Mouse (Mus musculus) layer of hippocampus, postnatal 14 days (tissue): ENCODE results near the gene Ric1. TPM values are rescaled to one million over a fixed set of nuclear protein-coding genes. Genes with fewer than 3 reads are reported as not detected.
A peak's percentile ranks its signal among the peaks of the same experiment; 100 is the strongest.

Experiments used
- DNase-seq, 2 experiments: peaks; one replicate each; pipeline ENCODE4 v3.0.0; 2021 to 2022; ENCODE audit warnings: low spot score in 2 of 2, mixed read lengths in 1 of 2
- total RNA-seq, 2 experiments: library from RNA; stranded (reverse); gene quantifications; 2 replicates each; pipeline ENCODE4 v1.2.3; 2021

Ric1 gene
- total RNA-seq, 2 experiments from 2014 or later = 45.4 to 46.1 TPM

GRCm38 (mm10) chr19:29496786-29497557, 25.1 kb upstream of the Ric1 start:
- DNase-seq = no peak

- no peak for DNase-seq
These were observed 24.2 kb upstream of the Ric1 start for GRCm38 (mm10) chr19:29497874-29498273.

GRCm38 (mm10) chr19:29498842-29499456, 23.1 kb upstream of the Ric1 start:
- DNase-seq = no peak

GRCm38 (mm10) chr19:29500333-29500732, 21.7 kb upstream of the Ric1 start:
- DNase-seq = no peak

- peak in 1 of 2 experiments; percentile 12 for DNase-seq
These were observed 21.0 kb upstream of the Ric1 start for GRCm38 (mm10) chr19:29501106-29501505.

- peak; percentile 73 to 86 for DNase-seq
These were observed 20.6 kb upstream of the Ric1 start for GRCm38 (mm10) chr19:29501507-29501906.

GRCm38 (mm10) chr19:29504131-29504530, 18.0 kb upstream of the Ric1 start:
- no peak for DNase-seq

- DNase-seq = no peak
These were observed 16.5 kb upstream of the Ric1 start for GRCm38 (mm10) chr19:29505617-29506016.

- DNase-seq = no peak
These were observed 13.9 kb upstream of the Ric1 start for GRCm38 (mm10) chr19:29508208-29508607.

GRCm38 (mm10) chr19:29509857-29510256, 12.2 kb upstream of the Ric1 start:
- DNase-seq = no peak

- no peak for DNase-seq
These were observed 10.3 kb upstream of the Ric1 start for GRCm38 (mm10) chr19:29511826-29512225.

- no peak for DNase-seq
These were observed 8.8 kb upstream of the Ric1 start for GRCm38 (mm10) chr19:29513111-29513766.

- no peak for DNase-seq
These were observed 8.0 kb upstream of the Ric1 start for GRCm38 (mm10) chr19:29514130-29514529.

GRCm38 (mm10) chr19:29515386-29515785, 6.7 kb upstream of the Ric1 start:
- DNase-seq = no peak

GRCm38 (mm10) chr19:29515991-29516390, 6.1 kb upstream of the Ric1 start:
- DNase-seq = no peak

- no peak for DNase-seq
These were observed 3.7 kb upstream of the Ric1 start for GRCm38 (mm10) chr19:29518409-29518808.

- DNase-seq = no peak
These were observed 3.2 kb upstream of the Ric1 start for GRCm38 (mm10) chr19:29518922-29519321.

GRCm38 (mm10) chr19:29520996-29521560, 1.0 kb upstream of the Ric1 start:
- DNase-seq = no peak

- peak; percentile 32 to 48 for DNase-seq
These were observed 555 bp downstream of the Ric1 start for GRCm38 (mm10) chr19:29522445-29523229.

GRCm38 (mm10) chr19:29523230-29523582, 1.1 kb downstream of the Ric1 start:
- DNase-seq = no peak

GRCm38 (mm10) chr19:29523701-29524100, 1.6 kb downstream of the Ric1 start:
- DNase-seq = no peak
